Mouse (Mus musculus) neural tube, embryonic 10.5 days (tissue): ENCODE results near the gene Thsd7a.
A peak's percentile ranks its signal among the peaks of the same experiment; 100 is the strongest.

ENCODE experiments used
- DNase-seq: peaks from one replicate; pipeline ENCODE4 v3.0.0-alpha.2; 2017; ENCODE audit warnings: low spot score; ENCODE audit errors: extremely low spot score

Thsd7a gene

DNA sequence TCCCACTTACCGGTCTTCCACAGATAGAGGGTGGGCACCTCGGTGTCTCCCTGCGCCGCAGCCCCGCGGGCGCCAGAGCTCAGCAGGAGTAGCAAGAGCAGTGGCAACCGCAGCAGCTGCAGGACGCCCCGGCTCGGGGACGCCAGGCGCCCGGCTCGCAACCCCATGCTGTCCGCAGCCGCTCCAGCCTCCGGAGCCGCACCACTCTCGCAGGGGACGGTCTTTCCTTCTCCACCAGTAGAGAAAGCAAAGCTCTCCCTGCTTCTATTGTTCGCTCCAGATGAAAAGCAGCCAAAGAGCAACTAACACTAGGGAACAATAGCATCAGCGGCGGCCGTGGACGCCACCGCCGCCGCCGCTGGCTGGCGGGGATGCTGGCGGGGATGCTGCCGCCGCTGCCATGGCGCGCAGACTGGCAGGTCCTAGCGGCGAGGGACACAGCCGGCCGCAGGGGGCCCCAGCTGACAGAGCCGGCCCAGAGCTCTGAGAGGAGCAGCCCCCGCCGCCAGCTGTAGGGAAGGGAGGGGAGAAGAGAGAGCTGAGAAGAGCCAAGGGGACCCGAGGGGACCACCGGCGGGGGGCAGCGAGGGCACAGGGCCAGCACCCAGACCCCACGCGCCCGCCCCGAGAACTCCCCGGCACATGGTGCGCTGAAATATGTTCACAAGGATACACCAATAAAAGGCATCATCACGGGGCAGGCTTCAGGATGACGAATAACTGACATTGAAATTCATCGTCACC, at the start of gene Thsd7a:
Thsd7a (minus strand) TSS at position 624 of the 744 bp plus-strand sequence.
- peak; percentile 82 for DNase-seq

DNA sequence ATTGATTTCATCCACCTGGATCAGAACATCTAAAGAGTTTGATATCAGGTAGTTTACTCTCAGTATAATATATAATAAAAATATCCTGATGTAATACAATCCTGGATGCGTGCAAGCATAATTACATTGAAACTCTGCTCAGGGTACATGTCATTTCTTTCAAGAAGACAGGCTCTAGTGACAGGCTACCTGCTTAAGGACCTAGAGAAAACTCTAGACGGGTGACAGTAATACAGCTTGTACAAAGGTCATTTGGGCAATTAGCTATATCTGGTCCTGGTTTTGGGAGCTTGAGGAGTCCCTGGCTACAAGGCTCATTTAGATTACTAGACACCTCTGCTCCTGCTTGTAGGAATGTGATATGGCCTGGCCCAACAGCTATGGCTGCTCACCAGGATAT, 37.9 kb upstream of the Thsd7a start:
- no peak for DNase-seq

DNA sequence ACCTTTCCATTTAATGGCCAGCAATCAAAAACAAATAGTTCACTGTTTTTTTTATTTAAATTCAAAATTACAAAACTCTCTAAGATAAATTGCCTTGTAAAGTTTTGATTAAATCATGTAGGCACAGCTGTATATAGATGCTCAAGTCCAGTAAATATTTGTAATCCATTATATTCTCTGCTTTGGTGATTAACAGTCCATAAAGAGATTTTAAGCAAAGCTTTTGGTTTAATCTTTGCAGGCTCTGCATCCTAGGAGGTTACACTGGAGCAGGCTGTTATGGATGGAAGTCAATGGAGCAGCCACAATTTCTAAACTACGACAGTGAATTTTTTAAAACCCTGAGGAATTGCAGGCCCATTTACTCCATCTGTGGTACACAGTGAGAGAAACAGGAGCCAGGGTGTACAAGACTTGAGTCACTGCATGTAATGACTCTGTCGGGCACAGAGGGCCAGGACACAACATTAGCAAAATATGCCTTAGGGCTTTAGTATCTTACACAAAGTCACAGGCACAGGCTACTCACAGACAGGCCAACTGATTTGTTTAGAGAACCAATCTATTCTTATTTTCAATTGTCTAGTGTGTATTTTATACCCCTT, 37.3 kb upstream of the Thsd7a start:
- DNase-seq, result no peak

DNA sequence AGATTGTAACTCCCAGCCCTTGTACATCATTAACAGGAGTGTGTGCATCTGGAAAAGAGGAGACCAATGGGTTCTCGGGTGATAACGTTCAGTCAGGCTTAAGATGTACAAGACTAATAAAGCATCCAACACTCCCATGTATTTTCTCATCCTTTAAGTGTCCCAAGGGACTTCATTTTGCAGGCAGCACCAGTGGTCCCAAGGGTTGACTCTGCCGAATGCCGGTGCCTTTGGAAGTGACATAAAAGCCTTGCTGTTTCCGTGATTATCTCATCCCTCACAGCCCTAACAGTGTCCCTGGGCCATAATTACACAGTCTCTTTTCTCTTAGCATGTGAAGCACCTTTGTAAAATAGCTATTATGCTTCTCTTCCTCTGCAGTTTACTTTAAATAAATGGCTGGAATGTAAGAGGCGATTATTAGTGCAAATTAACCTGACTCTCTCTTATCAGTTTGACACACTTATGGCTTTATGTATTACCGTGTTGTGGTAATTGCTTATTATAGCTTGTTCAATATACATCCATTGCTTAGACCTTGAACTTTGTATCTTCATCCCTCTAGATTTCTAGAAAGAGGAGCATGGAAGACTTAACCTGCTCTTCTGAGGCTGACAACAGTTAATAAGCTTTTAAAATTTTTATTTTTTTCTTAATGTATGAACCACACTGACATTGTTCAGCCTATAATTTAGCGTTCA, 35.9 kb upstream of the Thsd7a start:
- no peak for DNase-seq

DNA sequence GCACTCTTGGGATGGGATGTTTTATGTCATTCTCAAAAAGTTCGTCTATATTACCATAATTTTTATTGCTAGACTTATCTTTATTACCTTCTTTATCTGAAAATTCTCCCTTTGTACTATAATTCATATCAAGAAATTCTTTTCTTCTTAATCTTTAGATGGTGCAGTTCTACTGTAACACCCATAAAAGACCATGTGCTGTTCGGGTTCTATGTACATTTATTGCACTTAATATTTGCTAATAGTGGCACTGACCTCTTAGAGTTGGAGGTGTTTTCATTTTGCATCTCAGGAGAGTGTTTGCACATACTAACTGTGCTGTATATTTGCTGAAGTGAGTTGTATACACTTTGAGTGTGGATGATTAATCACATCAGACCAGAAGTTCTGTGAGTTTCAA, 23.6 kb upstream of the Thsd7a start:
- DNase-seq, result no peak

DNA sequence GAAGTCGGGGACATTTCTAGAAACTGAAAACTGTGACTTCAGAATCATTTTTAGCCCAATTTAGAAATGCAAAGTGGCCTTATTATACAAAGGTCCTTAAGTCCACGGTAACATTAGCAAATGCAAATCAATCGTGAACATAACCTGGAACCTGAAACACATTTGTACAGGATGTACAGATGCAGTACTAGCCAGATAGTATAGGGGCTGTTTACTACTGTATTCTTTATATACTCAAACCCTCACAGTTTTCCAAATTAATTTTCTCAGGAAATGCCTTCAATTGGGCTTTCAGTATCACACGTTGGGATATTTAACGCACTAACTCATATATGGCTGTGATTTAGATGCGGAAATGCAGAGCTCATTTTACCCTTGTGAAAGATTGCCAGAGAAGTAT, 16.0 kb upstream of the Thsd7a start:
- DNase-seq, result no peak

DNA sequence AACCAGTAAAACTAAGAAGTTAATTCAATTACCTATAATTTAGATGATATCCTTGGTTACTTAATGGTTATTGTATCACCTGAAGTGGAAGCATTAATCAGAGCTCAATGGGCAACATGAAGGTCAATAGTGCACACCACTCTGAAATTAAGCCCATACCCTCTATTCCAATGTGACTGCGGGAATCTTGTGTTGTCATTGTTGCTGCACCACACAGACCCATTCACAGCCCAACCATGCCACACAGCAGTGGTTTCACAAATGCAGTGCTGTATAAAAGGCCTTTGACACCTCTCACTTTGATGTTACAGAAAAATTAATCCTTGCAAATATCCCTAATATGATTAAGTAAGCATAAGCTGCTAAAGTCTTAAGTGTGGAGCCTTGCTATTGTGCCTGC, 15.4 kb upstream of the Thsd7a start:
- DNase-seq, result no peak

DNA sequence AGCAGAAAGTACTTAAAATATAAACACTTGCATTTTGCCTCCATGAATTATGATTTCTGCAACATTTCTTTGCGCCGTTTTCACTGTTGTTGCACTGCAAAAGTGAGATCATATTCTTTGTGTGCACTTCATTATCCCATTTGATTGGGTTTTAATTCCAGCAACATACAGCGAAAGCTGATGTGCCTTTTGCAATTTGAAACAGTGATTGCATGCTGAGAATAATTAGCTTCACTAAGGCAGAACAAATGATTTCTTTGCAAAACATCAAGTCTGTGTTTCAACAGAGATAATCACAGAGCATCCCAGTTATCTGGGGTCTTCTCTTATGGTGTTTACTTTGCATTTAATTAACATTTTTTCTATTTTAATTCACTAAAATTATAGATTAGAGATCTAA, 14.6 kb upstream of the Thsd7a start:
- no peak for DNase-seq

DNA sequence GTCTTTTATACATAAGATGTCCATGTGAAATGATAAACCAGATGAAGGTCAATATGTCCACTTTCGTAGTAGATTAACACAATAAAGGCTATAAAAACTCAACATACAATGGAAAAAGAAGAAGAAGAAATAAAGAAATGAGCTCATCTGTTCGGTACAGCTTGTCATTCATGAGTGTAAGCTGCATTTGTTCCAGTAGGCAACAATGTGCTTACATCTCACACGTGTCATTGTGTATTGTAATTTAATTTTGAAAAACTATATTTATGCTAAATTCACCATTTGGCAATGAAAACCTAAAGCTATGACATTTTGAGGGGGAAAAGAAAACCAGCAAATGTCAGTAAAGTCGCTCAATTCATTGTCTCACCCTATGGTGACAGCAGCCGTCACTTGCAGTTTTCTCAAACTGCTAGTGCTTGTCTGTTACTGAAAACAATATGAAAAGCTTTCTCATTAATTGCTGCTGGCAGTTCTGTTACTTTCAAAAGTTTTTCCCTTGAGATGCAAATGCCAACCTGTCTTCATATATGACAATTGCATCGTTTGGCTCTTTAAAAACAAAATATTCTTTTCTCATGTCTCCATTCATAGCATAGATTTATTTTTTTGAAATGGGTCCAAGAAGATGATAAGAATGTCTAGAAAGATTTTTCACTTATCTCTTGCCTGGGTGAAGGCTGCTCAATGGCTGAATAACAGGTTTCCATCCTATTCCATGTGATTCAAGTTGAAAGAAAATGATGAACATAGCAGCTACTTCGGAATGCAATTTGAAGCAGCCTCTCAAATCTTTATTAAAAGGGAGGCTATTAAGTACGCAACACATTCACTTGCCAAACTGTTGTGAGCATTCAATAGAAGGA, 10.4 kb upstream of the Thsd7a start:
- DNase-seq, result no peak

DNA sequence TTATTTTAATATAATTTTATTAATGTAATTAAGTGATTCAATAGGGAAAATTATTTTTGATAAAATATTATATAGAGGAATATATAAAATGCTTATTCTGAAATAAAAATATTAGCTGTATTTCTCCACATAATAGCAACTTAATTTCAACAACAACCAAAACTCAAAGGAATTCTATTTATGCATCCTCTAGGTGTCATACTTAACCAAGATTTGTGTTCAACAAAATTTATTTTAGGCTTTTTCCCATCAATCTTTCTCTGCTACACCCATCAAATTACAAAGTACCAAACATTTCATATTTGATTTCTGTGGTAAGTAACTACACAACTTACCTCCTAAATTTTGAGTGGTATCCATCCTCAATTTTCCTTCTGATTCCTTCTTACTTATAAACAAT, 3.1 kb upstream of the Thsd7a start:
- DNase-seq, result no peak

DNA sequence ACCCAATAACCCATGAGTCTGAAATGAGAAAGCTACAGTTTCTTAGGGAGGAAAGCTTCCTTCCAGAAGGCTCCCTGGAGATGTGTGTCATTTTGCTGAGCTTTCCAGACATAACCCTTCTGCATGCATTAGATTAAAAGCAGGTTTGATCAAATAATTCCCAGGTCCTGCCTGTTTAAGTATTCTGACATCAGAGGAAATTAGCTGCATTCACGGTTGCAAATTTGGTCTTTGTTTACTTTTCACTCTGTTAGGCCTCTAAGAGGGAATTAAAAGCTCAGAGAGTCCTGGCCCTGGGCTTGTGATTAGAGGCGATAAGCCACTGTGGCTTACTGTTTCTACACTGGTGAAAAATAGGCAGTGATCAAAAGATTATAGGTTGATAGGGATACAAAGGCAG, 1.2 kb upstream of the Thsd7a start:
- no peak for DNase-seq

DNA sequence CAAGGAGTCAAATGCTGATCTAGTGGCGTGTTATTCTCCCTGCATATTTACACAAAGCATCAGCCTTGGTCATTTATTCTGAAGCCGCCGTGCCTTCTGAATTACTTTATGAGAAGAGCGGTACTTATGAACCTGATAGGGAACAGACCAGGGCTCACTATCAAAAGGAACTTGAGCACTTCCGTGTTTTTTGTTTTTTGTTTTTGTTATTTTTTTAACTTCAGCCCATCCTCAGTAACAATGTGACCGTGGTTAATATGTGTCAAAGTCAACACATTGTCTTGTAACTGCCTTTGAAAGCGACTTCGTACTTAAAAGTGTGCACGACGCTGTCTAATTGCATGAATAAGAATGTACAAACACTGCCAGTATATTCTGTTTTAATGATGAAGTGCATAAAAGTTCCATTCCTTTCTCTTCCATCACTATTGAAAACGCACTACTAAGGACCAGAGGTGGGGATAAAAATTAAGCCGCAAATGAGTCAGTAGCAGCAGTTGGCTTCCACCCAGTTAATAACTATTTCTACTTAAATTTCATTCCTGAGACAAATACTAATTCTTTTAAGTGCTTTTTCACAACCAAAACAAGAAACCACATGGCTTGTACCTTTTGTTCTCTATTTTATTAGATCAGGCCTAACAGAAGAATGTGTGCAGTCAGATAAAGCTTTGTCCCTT, 461 bp upstream of the Thsd7a start:
- DNase-seq, result no peak

DNA sequence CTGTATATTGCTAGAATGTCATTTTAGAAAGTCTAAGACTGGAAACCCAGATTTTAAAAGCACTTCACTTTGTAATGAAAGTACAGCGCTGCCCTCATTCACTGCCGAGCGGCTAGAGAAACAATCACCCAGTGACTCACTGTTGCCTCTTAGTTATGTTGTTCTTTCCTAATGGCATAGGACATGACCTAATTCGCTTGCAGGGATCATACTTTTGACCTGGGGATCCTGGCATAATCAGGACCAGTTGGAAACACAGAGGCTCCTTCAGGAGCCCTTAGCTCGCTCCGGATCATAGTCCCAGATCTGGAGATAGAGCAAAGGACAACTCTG, 790 bp downstream of the Thsd7a start:
- DNase-seq, result no peak

DNA sequence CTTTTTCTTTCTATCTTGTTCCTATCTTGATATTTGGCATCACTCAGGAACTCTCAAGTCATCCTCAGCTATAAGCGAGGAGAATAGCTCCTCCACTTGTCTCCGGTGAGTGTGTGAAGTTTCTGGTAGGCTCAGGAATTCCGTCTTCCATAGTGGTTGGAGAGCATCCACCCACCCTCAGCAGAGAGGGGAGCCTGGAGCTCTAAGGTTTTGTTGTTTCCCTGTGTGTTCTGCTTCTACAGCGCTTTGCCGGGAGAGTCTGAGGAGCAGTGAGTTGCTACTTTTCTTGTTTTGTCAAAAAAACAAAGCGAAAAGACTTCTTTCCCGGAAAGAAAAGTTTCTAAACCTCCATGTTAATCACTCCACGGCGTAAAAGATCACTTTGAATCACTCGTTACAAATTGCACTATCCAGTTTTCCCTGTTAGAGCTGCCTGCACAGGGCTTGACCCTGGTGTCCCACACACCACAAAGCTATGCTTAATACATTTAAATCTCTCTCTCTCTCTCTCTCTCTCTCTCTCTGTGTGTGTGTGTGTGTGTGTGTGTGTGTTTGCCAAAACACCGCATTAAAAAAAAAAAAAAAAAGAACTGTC, 1.3 kb downstream of the Thsd7a start:
- DNase-seq, result peak; percentile 36

DNA sequence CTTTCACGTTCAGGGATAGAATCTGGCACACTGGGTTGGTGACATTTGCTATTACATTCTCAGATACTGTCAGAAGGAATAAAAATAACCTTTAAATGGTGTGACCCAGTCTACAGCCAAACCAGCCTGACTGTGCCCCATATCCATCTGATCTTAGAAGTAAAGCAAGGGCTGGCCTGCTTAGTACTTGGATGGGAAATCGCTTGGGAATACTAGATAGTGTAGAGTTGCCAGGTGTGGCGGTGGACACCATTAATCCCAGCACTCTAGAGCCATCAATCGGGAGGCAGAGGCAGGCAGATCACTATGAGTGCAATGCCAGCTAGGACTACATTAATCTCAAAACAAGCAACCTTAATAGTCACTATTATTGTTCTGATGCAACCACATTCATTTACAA, 6.4 kb downstream of the Thsd7a start:
- DNase-seq, result no peak

DNA sequence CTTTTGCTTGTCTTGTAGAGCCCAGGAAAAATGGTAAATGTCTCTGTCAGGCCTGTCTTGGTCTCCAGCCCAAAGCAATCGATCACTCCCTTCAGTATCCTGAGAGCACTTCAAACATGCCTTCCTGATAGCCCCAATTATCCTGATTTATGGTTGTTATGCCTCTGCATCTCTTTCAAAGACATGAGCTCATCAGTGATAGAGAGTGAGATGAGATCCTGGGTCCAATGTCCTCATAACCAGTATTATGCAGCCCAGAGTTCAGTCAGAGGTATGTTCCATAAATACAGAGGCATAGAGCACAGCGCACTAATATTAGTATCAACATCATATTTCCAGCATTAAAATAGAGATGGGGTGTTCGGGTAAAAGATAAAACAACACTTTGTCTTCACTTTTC, 15.3 kb downstream of the Thsd7a start:
- DNase-seq, result no peak

DNA sequence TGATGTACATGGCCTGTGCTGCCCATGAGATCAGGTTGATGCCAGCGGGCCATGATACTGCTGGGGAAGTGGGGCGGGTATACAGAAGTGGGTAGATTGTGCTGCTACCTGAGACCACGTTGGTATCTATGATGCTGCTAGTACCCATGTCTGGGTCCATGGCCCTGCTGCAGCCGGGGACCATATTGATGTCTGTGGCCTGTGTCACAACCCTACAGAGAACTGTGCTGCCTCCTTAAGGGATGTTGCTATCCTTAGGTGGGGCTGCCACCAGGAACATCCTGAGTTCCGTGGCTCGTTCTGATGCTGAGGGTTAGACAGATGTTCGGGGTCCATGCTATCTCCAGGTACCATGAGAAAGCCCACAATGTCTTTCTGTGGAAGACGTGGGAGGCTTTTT, 33.1 kb downstream of the Thsd7a start:
- no peak for DNase-seq

DNA sequence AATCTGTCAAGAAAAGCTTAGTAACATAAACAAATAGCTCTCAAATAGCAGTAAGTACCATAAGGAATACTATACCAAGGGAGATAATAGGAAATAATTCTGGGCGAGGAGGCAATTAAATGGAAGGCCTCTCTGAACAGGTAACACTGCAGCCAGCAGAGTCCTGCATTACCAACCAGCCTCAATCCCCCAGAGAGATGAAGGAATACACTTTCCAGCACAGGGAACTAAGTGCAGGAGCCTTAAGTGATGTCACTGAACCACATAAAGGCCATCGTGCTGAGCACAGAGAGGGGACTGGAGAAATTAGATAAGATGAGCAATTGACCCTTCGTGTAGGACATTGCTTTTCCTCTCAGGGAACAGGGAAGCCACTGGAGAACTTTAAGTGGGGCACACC, 36.6 kb downstream of the Thsd7a start:
- no peak for DNase-seq

DNA sequence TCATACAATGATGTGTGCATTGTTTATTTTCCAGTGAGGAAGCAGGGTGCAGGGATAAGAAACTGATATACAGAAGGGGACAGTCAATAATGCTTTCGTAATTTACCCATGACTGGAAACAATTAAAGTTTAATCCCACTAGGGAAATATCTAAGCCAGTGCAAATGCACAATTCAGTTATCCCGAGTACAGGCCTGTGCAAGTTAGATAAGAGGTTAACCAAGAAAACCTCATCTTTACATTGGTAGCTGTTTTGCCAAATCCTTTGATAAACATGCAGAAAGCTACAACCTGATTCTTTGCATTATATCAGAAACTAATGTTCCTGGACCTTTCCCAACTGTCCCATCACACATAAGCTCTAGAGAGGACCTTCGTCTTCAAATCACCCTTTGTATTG, 46.3 kb downstream of the Thsd7a start:
- no peak for DNase-seq

DNA sequence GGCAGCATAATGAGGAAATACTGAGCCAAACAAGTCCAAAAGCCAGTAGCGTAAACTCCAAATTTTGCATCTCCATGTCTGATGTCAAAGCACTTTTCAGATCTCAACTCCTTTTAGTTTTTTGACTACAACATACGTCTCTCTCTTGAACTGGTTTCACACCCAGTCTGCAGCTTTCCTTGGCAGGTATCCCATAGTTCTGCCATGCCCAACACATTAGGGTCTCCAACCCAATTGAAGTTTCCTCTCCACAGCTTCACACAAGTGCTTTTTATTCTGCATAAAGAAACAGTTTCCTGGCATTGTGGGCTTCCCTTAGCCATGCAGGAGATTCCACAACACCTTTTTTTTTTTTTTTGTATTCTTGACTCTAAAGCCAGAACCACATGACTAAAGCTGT, 50.1 kb downstream of the Thsd7a start:
- DNase-seq, result no peak

DNA sequence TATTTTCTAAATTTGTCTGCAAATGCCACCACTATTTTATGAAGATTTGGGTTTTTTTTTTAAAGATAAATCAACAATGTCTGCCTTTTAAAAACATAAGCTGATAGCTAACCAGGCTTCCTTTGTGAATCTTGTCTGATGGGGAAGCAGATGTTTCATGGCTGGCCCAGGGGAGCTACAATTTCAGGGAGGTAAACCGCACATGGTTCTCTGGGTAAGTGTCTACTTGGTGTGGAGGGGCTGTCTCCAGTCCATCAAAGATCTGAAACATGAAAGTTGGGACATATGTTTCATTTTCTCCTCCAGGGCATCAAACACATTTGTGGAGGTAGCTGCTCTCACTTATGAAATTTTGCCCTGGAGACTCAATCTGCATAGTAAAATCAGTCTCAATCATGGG, 55.5 kb downstream of the Thsd7a start:
- DNase-seq, result no peak
